Mouse (Mus musculus): ENCODE results near the gene Sult6b1.

Sult6b1 gene

DNA sequence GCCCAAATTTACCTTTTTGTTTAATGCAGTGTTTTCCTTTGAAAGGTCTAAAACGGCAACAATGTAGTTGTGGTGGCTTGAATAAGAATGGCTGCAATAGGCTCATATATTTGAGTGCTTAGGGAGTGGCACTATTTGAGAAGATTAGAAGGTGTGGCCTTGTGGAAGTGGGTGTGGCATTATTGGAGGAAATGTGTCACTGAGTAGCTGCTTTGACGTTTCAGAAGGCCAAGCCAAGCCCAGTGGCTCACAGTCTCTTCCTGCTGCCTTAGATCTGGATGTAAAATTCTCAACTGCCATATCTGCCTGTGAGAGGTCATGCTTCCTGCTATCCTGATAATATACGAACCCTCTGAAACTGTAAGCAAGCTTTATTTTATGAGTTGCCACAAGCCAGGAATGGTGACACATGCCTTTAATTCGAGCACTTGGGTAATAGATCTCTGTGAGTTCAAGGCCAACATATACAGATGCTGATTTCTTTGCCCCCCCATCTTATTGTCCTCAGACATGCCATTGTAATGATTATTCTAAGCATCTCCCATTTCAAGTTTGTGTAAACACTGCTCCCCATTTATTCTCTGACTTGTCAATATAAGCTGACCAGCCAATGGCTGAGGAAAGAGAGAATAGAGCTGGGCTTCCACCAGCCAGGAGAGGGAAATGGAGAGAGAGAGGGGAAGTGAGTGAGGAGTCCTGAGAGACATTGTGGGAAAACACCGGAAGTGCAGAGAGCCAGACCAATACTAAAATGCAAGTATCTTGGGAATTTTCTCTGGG is 21.3 kb downstream of the Sult6b1 start:
- no peak for DNase-seq (ENCODE audit: low spot score in 2 of 2)

DNA sequence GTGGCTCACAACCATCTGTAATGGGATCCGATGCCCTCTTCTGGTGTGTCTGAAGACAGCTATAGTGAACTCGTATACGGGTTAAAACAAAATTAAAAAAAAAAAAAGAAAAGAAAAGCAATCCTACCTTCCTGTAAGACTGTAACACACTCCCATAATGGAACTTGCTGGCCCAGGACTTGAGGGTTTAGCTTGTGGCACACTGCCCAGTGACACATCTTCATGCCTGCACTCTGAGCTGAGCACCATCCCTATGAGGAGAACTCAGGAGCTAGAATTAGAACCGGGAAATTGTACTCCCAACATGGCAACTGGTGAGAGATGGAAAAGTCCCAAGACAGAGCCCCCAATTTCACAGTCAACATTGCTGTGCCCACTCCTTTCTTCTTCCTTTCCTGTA is 23.5 kb downstream of the Sult6b1 start:
- DNase-seq (ENCODE audit: low spot score in 2 of 2): no peak

DNA sequence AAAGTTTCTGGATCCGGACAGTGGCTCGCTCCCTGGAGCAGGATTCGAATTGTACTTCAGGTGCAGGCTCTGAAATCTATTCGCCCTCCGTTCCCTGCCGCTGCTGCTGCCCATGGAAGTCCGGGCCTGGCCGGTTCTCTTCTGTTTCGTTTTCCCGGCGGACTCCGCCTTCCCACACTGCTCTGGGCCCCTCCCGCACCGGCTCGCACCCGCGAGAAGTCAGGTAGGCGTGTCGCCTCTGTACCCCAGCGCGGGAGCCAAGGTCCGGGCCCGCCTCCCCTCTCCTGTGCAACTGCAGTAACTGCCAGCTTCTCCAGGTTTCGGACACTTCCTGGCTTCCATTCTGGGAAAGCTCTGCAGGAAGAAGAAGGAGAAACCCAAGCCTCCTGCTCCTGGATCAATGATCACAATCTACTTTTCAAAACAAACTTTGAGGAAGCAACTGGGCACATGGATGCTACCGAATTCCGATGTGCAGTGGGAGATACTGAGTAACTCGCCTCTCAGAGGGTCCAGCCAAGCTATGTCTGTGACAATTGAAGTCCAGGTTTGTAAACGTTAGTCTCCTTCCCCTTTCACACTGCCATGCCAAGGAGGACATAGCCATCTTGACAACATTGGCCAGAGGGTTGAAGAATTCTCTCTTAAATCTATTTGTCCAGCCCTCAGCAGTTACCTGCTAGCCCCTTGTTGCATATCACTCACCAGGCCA is 24.2 kb downstream of the Sult6b1 start, which contains the start of gene Eif2ak2:
TSS of gene Eif2ak2 (minus strand) at position 173 of the 712 bp plus-strand sequence.
- DNase-seq (ENCODE audit: low spot score in 2 of 2): peak; percentile 63 to 73

DNA sequence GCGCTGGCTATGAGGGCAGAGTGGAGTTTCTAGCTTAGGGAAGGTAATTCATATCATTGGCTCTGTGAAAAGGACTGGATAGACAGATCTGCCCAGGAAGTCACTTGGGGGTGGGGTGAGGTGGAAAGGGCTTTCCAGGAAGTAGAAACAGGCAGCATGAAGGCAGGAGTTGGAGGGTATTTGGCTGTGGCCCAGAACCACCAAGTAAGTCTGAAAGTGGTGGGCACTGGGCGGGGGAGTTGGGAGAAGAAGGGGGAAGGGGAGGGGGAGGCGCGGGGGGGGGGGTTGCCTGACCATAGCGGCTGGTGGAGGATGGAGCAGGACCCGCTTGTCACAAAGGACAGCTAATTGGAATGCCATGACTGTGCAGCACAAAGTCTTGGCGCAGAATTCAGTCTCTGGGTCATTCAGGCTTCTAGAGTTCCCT is 24.9 kb downstream of the Sult6b1 start:
- DNase-seq (ENCODE audit: low spot score in 2 of 2): no peak

- no peak for DNase-seq (ENCODE audit: low spot score in 2 of 2)
Observed at GRCm38 (mm10) chr17:78873886-78874285, 32.9 kb downstream of the Sult6b1 start.

DNA sequence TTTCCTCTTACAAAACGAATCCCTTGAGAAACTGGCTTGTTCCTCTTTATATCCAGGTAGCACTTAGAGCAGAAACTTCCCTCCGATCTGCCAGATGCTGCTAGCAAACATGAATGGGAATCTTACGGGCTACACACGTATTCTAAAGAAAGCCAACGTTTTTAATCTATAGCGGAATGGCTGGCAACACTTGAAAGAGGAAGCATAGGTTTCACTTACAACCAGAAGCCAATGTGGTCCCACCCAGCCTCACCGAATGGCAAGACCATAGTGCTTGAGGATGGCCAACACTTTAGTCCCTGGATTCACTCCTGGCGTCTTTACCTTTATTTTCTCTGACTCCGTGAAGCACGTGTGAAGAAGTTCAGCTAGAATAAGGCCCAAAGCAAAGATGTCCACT is 50.5 kb downstream of the Sult6b1 start:
- DNase-seq (ENCODE audit: low spot score in 2 of 2): no peak

DNA sequence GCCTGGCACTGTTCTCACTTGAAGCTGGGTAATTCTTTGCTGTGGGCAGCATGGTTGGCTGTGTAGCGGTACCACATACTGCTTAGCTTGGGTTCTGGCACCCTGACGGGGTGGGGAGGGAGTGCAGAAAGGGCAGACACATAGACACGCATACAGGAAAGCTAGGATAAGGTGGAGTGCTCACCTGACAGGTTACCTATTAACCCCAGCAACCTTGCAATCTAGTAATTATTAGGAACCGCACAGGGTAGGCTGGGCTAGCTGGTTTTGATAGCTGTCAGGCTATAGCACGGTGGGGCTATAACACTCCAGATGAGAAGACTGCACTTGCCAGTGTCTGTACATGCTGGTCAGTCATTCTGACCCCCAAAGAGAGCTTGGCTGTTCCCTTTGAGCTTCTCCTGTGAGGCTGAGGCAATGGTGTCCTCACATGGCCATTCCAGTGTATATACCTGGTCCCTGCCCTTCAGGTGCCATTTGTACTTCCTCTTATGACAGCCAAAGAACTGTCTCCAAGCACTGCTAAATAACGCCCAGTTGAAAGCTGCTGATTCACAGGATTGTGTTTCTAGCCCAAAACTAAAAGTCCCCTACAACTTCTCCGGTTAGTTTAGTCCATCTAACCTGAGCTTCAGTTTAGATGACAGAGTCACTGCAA is 64.4 kb downstream of the Sult6b1 start:
- no peak for DNase-seq (ENCODE audit: low spot score in 2 of 2)

DNA sequence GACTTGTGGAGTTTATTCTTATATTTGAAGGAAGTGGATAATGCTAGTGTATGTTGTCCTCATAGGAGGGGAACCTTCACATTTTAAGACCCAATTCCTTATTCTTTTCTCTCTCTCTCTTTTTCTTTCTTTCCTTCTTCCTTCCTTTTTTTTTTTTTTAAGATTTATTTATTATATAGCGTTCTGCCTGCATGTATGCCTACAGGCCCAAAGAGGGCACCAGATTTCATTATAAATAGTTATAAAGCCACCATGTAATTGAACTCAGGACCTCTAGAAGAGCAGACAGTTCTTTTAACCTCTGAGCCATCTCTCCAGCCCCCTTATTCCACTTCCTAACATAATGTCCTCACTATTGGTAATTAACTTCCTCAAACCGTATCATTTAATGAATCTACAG is 70.7 kb downstream of the Sult6b1 start:
- no peak for DNase-seq (ENCODE audit: low spot score in 2 of 2)

DNA sequence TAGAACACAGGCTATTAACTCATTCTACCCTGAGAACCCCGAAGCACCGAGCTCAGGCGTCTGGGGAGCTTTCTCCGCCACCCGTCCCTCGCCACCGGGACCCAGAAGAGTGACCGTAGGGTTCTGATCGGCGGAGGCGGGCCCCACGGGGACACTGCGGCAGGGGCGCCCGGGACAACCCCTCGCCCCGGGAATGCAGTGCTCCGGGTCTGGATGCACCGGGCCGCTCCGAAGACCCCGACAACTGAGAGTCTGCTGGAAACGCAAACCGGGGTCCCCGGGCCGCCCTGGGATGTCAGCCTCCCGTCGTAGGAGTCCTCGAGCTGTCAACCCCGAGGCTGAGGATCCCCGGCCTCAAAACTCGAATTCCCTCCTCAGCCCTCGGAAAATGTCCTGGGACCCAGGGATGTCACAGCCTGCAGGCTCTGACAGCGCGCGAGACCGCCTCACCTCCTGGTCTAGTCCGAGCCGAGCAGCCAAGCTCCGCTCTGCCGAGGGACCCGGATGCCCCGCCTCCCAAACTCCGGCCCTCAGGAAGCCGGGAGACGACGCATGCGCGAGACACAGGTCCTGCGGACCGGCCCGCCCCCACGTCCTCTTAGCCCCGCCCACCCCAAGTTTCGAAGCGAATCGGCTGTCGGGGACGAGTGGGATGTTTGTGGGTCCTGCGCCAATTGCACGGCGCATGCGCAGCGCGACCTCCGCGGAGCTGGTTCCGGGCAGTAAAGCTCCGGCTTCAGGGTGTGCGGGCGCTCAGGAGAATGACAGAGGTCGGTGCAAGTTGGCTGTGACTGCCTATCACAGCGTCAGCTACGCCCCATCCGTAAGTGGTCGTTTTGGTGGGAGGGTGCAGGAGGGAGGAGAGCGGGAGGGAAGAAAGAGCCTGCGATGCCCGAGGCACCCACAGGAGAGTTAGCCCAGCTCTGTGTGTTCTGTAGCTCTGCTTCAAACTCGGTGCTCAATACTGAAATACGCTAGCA is 71.6 kb downstream of the Sult6b1 start, which contains the start of the genes Heatr5b and Gpatch11:
TSS of gene Heatr5b (minus strand) at position 509 of the 980 bp plus-strand sequence.
TSS of gene Gpatch11 (plus strand) at position 712 of the 980 bp plus-strand sequence.
- DNase-seq (ENCODE audit: low spot score in 2 of 2): peak; percentile 96
